Mouse (Mus musculus): Measurements from ENCODE around the gene Gm5788. TPM values are rescaled to one million over a fixed set of nuclear protein-coding genes. Genes with fewer than 3 reads are reported as not detected.

Gene Gm5788
- not detected for polyA plus RNA-seq (2017; shearing (Covaris generic))

DNA sequence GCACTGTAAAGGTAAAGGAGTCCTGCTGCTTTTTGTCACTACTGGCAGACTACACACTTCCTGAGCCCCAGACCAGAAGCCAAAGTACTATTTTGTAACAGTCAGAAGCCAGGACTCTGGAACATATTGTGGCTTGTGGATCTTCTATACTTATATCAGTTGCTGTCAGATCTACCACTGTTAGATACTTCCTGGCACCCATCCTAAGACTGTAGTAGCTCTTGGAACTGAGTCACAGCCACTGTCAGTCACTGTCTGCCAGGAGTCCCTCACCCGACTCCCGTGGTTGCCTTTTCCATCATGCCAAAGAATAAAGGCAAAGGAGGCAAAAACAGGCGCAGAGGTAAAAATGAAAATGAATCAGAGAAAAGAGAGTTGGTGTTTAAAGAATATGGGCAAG is at the start of gene Gm5788:
Gm5788 (plus strand) TSS at position 301 of the 400 bp plus-strand sequence.

DNA sequence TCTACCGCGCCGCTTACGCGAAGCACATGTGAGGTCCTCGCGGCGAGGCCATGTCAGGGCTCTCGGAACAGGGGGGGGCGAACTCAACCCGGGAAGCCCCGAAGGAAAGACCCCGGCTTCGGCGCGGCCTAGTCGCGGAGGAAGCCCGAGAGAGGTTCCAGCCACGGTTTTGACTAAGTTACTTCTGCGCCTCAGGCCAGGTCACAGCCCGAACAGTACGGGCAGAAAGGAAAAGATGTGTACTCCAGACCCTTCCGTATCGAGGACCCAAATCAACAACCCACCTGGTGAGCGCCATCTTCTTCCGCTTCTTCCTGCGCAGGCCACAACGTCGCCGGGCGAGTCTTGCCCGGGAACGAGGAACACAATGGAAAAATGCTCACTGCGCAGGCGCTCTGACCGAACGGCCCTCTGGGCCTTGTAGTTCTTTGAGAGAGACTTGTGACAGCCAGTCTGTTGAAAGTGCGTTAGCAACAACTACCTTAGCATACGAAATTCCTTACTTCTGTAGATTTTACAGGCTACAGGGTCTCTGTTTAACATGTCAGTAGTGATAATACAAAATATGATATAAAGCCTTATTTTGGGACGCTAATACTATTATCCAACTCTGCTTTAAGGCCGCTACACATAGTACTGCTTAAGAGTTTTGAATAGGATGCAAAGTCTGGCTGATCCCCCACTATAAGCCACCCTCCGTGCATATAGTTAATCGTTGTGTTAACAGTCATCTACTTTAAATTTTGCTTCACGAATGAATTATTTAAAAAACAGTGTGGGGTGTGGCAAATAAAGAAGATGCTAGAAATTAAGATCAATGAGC is 22.3 kb upstream of the Gm5788 start, which contains the start of gene Snw1:
Snw1 (minus strand) TSS at position 311 of the 823 bp plus-strand sequence.

DNA sequence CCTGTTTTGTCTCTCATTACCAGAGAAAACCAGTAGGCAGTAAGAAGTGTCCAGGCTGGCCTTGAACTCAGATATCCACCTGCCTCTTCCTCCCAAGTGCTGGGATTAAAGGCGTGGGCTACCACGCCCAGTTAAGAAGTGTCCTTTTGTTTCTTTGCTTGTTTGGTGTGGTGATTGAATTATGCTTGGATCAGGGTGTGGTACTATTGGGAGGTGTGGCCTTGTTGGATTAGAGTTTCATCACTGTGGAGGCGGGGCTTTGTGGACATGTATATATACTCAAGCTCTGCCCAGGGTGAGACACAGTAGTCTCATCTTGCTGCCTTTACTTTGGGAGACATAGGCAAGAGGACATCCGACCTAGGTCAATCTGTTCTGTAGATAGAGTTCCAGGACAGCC is 19.5 kb downstream of the Gm5788 start, which contains the start of gene Gm8300:
Gm8300 (plus strand) TSS at position 301 of the 400 bp plus-strand sequence.

Other genes with a start within 250 kb of the Gm5788 start
- gene Vipas39, start 228.5 kb upstream of the Gm5788 start, polyA plus RNA-seq (2017; shearing (Covaris generic)) = 43.2 TPM
- gene Ahsa1, start 228.2 kb upstream of the Gm5788 start, polyA plus RNA-seq (2017; shearing (Covaris generic)) = 187 TPM
- gene Ism2, start 195.0 kb upstream of the Gm5788 start, polyA plus RNA-seq (2017; shearing (Covaris generic)) = not detected
- gene Sptlc2, start 106.4 kb upstream of the Gm5788 start, polyA plus RNA-seq (2017; shearing (Covaris generic)) = 76.1 TPM
- 98.4 TPM for gene Slirp, start 50.8 kb upstream of the Gm5788 start, polyA plus RNA-seq (2017; shearing (Covaris generic))
- gene Alkbh1, start 50.7 kb upstream of the Gm5788 start, polyA plus RNA-seq (2017; shearing (Covaris generic)) = 86.8 TPM
- gene Snw1, start 22.4 kb upstream of the Gm5788 start, polyA plus RNA-seq (2017; shearing (Covaris generic)) = 216 TPM
- gene Gm8300, start 19.6 kb downstream of the Gm5788 start, polyA plus RNA-seq (2017; shearing (Covaris generic)) = not detected
- not detected for gene Oog1, start 108.0 kb downstream of the Gm5788 start, polyA plus RNA-seq (2017; shearing (Covaris generic))
- not detected for gene Gm4027, start 124.1 kb downstream of the Gm5788 start, polyA plus RNA-seq (2017; shearing (Covaris generic))
- not detected for gene Gm16381, start 149.9 kb downstream of the Gm5788 start, polyA plus RNA-seq (2017; shearing (Covaris generic))

Data from CD4-positive, CD25-positive, alpha-beta regulatory T cell, adult 9 weeks (primary cell).